Mouse (Mus musculus): ENCODE results near the gene Coq5. TPM values are rescaled to one million over a fixed set of nuclear protein-coding genes. Genes with fewer than 3 reads are reported as not detected.
A peak's percentile ranks its signal among the peaks of the same experiment; 100 is the strongest.

Coq5 gene
- polyA plus RNA-seq, 1 experiment from 2014 or later = 55.5 TPM

GRCm38 (mm10) chr5:115312816-115313667, 33.6 kb downstream of the Coq5 start:
- no peak overlapping the region for H3K4me3 ChIP-seq (ENCODE audit: low read depth, low read length)
- H3K27ac ChIP-seq (ENCODE audit: low read depth, low read length) = no peak overlapping the region
- no peak overlapping the region for H3K9ac ChIP-seq (ENCODE audit: low read depth, low read length)
- DNase-seq (ENCODE audit: low spot score) (no peak), ATAC-seq (ENCODE audit: low FRiP score) (no peak)
- no peaks in the 10 kb centered on the region for H3K36me3 ChIP-seq (ENCODE audit: control insufficient read depth, insufficient read depth, low read length)
- H3K4me1 ChIP-seq (replicated peaks; ENCODE audit: control insufficient read depth, insufficient read depth, low read length) = peaks cover 9% of the 10 kb centered on the region; the same call in 1 of the 2 replicates
- no peaks in the 10 kb centered on the region for H3K9me3 ChIP-seq (ENCODE audit: control insufficient read depth, low read length)
- H3K27me3 ChIP-seq (ENCODE audit: control insufficient read depth, insufficient read depth, low read length) = no peaks in the 10 kb centered on the region
- WGBS = 78% methylated on average over 10 of the region's 10 CpGs
- no peak overlapping the region for H3K4me2 ChIP-seq (replicated peaks; ENCODE audit: low read depth, low read length)

- H3K9me3 ChIP-seq (ENCODE audit: control insufficient read depth, low read length) = no peaks in the 10 kb centered on the region
- H3K36me3 ChIP-seq (ENCODE audit: control insufficient read depth, insufficient read depth, low read length) = no peaks in the 10 kb centered on the region
- no peaks in the 10 kb centered on the region for H3K27me3 ChIP-seq (ENCODE audit: control insufficient read depth, insufficient read depth, low read length)
- H3K4me2 ChIP-seq (replicated peaks; ENCODE audit: low read depth, low read length) = no peak overlapping the region
- no peak overlapping the region for H3K4me3 ChIP-seq (ENCODE audit: low read depth, low read length)
- no peak overlapping the region for H3K27ac ChIP-seq (ENCODE audit: low read depth, low read length)
- H3K4me1 ChIP-seq (replicated peaks; ENCODE audit: control insufficient read depth, insufficient read depth, low read length) = peaks cover 9% of the 10 kb centered on the region; the same call in 1 of the 2 replicates
- H3K9ac ChIP-seq (ENCODE audit: low read depth, low read length) = peak overlapping the region; percentile 4; the same call in 1 of the 2 replicates
- no peak for ATAC-seq (ENCODE audit: low FRiP score)
- 47% methylated on average over 5 of the region's 5 CpGs for WGBS
- DNase-seq (ENCODE audit: low spot score) = no peak
Observed at GRCm38 (mm10) chr5:115313668-115313943, 34.1 kb downstream of the Coq5 start.

GRCm38 (mm10) chr5:115316968-115317644, 37.6 kb downstream of the Coq5 start:
- peak overlapping the region; percentile 55; the same call in 1 of the 2 replicates for H3K9ac ChIP-seq (ENCODE audit: low read depth, low read length)
- 3% methylated on average over 14 of the region's 14 CpGs for WGBS
- H3K9me3 ChIP-seq (ENCODE audit: control insufficient read depth, low read length) = no peaks in the 10 kb centered on the region
- DNase-seq (ENCODE audit: low spot score) = peak; percentile 42
- no peaks in the 10 kb centered on the region for H3K36me3 ChIP-seq (ENCODE audit: control insufficient read depth, insufficient read depth, low read length)
- peak overlapping the region; percentile 6; the same call in 1 of the 2 replicates for H3K4me2 ChIP-seq (replicated peaks; ENCODE audit: low read depth, low read length)
- no peaks in the 10 kb centered on the region for H3K27me3 ChIP-seq (ENCODE audit: control insufficient read depth, insufficient read depth, low read length)
- no peak overlapping the region for H3K4me3 ChIP-seq (ENCODE audit: low read depth, low read length)
- peak; percentile 45; the same call in 1 of the 2 replicates for ATAC-seq (ENCODE audit: low FRiP score)
- peak overlapping the region; percentile 88 for H3K27ac ChIP-seq (ENCODE audit: low read depth, low read length)
- peaks cover 9% of the 10 kb centered on the region; the same call in 1 of the 2 replicates for H3K4me1 ChIP-seq (replicated peaks; ENCODE audit: control insufficient read depth, insufficient read depth, low read length)

GRCm38 (mm10) chr5:115317645-115318328, 38.3 kb downstream of the Coq5 start:
- WGBS = 4% methylated on average over 10 of the region's 10 CpGs
- Histone ChIP-seq H3K9ac (ENCODE audit: low read depth, low read length) (peak overlapping the region; percentile 55; the same call in 1 of the 2 replicates), H3K4me3 (ENCODE audit: low read depth, low read length) (no peak overlapping the region)

GRCm38 (mm10) chr5:115319004-115319940, 39.8 kb downstream of the Coq5 start:
- Histone ChIP-seq H3K9me3 (ENCODE audit: control insufficient read depth, low read length) (no peaks in the 10 kb centered on the region), H3K9ac (ENCODE audit: low read depth, low read length) (0 out of 2 replicates have a peak overlapping the region, but pooled peaks have one; percentile 50), H3K4me2 (replicated peaks; ENCODE audit: low read depth, low read length) (peak overlapping the region; percentile 61), H3K4me1 (replicated peaks; ENCODE audit: control insufficient read depth, insufficient read depth, low read length) (peaks cover 9% of the 10 kb centered on the region; the same call in 1 of the 2 replicates), H3K36me3 (ENCODE audit: control insufficient read depth, insufficient read depth, low read length) (no peaks in the 10 kb centered on the region), H3K4me3 (ENCODE audit: low read depth, low read length) (peak overlapping the region; percentile 19; the same call in 1 of the 2 replicates), H3K27ac (ENCODE audit: low read depth, low read length) (peak overlapping the region; percentile 45; the same call in 1 of the 2 replicates), H3K27me3 (ENCODE audit: control insufficient read depth, insufficient read depth, low read length) (no peaks in the 10 kb centered on the region)
- DNase-seq (ENCODE audit: low spot score) (peak; percentile 72), ATAC-seq (ENCODE audit: low FRiP score) (peak; percentile 54; the same call in 1 of the 2 replicates)
- WGBS = under 1% methylated on average over 22 of the region's 22 CpGs

More at GRCm38 (mm10) chr5:115317645-115318328, 38.3 kb downstream of the Coq5 start:
- Histone ChIP-seq H3K27me3 (ENCODE audit: control insufficient read depth, insufficient read depth, low read length) (no peaks in the 10 kb centered on the region), H3K9me3 (ENCODE audit: control insufficient read depth, low read length) (no peaks in the 10 kb centered on the region), H3K4me2 (replicated peaks; ENCODE audit: low read depth, low read length) (0 out of 2 replicates have a peak overlapping the region, but pooled peaks have one; percentile 6), H3K27ac (ENCODE audit: low read depth, low read length) (peak overlapping the region; percentile 88), H3K36me3 (ENCODE audit: control insufficient read depth, insufficient read depth, low read length) (no peaks in the 10 kb centered on the region), H3K4me1 (replicated peaks; ENCODE audit: control insufficient read depth, insufficient read depth, low read length) (peaks cover 9% of the 10 kb centered on the region; the same call in 1 of the 2 replicates)
- DNase-seq (ENCODE audit: low spot score) (peak; percentile 61), ATAC-seq (ENCODE audit: low FRiP score) (peak; percentile 71; the same call in 1 of the 2 replicates)

- Histone ChIP-seq H3K4me3 (ENCODE audit: low read depth, low read length) (peak overlapping the region; percentile 86), H3K9ac (ENCODE audit: low read depth, low read length) (peak overlapping the region; percentile 94), H3K4me2 (replicated peaks; ENCODE audit: low read depth, low read length) (peak overlapping the region; percentile 62), H3K9me3 (ENCODE audit: control insufficient read depth, low read length) (no peaks in the 10 kb centered on the region), H3K27me3 (ENCODE audit: control insufficient read depth, insufficient read depth, low read length) (no peaks in the 10 kb centered on the region), H3K4me1 (replicated peaks; ENCODE audit: control insufficient read depth, insufficient read depth, low read length) (0 out of 2 replicates have a peak, but pooled peaks cover 6% of the 10 kb centered on the region), H3K27ac (ENCODE audit: low read depth, low read length) (peak overlapping the region; percentile 87), H3K36me3 (ENCODE audit: control insufficient read depth, insufficient read depth, low read length) (no peaks in the 10 kb centered on the region)
- WGBS = 31% methylated on average over 11 of the region's 11 CpGs
- no peak for DNase-seq (ENCODE audit: low spot score)
- peak; percentile 68; the same call in 1 of the 2 replicates for ATAC-seq (ENCODE audit: low FRiP score)
Observed at GRCm38 (mm10) chr5:115326256-115326831, 46.9 kb downstream of the Coq5 start.

GRCm38 (mm10) chr5:115326875-115327609, 47.6 kb downstream of the Coq5 start, which contains the start of gene Srsf9:
Srsf9 (plus strand) TSS chr5:115327177.
- H3K9ac ChIP-seq (ENCODE audit: low read depth, low read length) = peak within 1 kb of the TSS; percentile 94
- WGBS = under 1% methylated on average over 63 of the region's 97 CpGs
- peak within 1 kb of the TSS; percentile 62 for H3K4me2 ChIP-seq (replicated peaks; ENCODE audit: low read depth, low read length)
- no peaks in the 10 kb centered on the region for H3K9me3 ChIP-seq (ENCODE audit: control insufficient read depth, low read length)
- no peaks in the 10 kb centered on the region for H3K36me3 ChIP-seq (ENCODE audit: control insufficient read depth, insufficient read depth, low read length)
- H3K4me3 ChIP-seq (ENCODE audit: low read depth, low read length) = peak within 1 kb of the TSS; percentile 86
- ATAC-seq (ENCODE audit: low FRiP score) = peak; percentile 92
- H3K4me1 ChIP-seq (replicated peaks; ENCODE audit: control insufficient read depth, insufficient read depth, low read length) = 0 out of 2 replicates have a peak, but pooled peaks cover 6% of the 10 kb centered on the region
- peak within 1 kb of the TSS; percentile 87 for H3K27ac ChIP-seq (ENCODE audit: low read depth, low read length)
- DNase-seq (ENCODE audit: low spot score) = peak; percentile 97
- H3K27me3 ChIP-seq (ENCODE audit: control insufficient read depth, insufficient read depth, low read length) = no peaks in the 10 kb centered on the region
